Mouse (Mus musculus): ENCODE data around the gene Fkbp2.

Fkbp2 gene

DNA sequence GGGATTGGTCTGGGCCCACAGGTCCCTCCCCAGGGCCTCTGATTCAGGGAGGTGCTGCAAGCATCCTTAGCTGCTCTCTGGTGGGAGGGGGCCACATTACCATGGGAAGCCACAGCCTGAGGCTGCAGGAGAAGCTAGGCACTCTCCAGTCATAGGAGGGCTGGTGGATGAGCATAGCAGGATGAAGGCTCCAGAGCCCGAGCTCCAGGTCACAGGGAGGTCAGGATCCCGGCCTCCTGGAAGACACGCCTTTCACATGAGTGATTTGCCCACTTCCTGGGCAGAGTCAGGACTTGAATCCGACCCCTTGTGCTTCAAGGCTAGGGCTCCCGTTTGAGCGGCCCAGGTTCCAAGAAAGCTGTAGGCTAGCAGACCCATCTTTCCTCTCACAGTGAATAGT, 8.7 kb downstream of the Fkbp2 start:
- no peak for DNase-seq (ENCODE audit: low read depth)

DNA sequence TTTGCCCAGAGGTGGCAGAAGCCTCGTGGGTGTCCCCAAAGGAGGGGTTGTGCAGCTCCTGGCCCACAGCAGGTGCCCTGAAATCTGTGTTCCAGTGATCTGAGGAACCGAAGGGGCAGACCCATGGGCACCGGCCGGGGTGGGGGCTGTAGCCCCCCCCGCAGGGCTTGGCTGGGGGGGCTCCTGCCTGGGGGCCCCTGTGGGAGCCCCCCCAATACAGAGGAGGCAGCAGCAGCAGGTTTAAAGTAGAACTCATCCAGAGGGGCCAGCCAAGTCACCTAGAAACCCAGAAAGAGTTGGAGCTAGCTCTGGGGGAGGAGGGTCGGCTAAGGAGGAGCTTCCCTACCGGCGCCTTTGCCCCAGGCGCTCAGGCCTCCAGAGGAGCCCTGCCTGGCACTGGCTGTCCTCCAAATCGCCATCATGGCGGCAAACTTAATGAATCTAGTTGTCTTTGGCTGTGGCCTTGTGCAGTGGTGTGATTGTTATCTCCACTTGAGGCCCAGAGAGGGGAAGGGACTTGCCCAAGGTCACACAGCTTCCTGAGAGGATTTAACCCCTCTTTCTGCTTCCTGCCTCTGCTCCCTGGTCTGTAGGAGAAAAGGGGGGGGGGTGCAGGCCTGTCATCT, 9.7 kb downstream of the Fkbp2 start:
- peak; percentile 73 for DNase-seq (ENCODE audit: low read depth)

DNA sequence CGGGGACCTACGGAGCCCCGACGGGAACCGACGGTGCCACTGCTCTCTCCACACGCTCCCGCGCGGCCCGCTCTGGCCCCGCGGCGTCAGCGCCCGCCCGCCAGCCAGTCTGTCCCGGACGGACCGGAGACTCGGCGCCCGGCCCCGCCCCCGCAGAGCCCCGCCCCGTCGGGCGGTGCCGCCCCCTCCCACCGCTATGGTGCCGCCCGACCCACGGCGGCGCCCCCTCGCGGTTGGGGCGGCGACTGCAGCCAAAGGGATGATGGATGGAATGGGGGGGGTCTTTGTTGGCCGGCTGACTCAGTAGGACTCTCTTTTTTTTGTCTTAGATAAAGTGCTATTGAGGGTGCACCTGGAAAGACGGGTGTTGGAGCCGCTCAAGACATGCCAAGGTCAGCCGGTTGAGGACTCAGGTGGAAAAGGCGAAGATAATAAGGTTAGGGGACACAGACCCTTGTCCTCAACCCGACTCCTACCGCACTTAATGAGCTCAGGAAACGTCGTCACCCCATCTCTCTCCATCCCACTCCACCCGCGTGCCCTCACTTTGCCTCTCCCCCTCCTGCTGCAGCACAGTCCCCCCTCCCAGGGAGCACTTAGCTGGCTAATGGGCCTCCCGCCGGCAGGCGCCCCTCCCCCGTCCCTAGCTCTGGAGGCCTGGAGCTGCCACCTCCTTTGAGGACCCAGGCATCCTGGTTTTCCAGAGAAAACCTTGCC, 10.5 kb downstream of the Fkbp2 start:
- peak; percentile 89 for DNase-seq (ENCODE audit: low read depth)

GRCm38 (mm10) chr19:6969291-6969664, 11.0 kb downstream of the Fkbp2 start:
- no peak for DNase-seq (ENCODE audit: low read depth)

- DNase-seq (ENCODE audit: low read depth) = peak; percentile 55
Observed at GRCm38 (mm10) chr19:6968491-6969271, 11.6 kb downstream of the Fkbp2 start.

DNA sequence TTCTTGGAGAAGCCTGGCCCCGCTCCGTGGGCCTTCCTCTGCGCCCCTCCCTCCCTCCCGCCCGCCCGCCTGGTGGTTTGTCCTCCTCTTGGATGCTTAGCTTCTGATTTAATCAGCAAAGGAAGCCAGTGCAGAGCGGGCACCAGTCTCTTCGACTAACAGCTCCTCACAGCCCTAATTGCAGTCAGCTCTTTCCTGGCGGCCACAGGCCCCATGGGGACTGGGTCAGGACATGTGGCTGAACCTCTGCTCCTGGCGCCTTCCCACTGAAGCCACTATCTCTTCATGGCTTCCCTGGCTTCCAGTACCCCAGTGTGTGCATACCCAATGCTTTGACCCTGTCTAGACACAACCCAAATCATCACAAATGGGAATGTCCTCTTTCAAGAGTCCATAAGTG, 23.8 kb downstream of the Fkbp2 start:
- no peak for DNase-seq (ENCODE audit: low read depth)

DNA sequence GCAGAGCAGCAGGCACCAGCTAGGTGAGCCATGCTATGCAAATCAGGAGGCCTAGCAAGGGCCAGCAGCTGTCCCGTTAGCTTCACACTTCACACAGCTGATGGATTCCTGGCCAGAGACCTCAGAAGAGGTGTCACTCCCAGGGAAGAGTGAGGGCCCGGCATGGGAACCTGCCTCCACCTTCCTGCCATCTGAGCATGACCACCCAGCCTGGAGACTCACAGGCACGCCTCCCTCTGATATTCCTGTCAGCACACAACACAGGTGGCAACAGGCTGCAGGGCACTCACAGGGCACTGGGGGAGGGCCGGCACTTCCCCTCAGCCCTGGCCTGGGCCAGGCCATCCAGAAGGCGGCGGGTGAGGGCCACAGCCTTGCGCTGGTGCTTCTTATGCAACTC, 24.9 kb downstream of the Fkbp2 start:
- no peak for DNase-seq (ENCODE audit: low read depth)

GRCm38 (mm10) chr19:6954046-6954445, 26.3 kb downstream of the Fkbp2 start:
- DNase-seq (ENCODE audit: low read depth) = peak; percentile 55

DNA sequence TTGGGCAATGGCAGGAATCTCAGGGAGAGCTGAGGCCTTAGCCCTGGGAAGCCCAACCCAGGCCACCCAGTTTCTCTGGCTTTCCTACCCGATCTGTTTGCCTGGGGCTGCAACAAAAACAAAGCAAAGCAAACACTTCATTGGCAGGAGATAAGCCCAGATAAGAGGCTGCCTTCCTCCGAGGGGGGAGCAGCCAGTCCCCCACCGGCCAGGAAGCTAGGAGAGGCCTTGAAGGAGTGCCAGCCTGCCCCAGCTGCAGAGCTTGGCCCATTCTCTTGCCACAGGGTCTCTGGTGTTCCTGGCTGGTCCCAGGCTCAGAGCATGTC, 27.6 kb downstream of the Fkbp2 start:
- DNase-seq (ENCODE audit: low read depth) = peak; percentile 45

GRCm38 (mm10) chr19:6951994-6952711, 28.1 kb downstream of the Fkbp2 start:
- DNase-seq (ENCODE audit: low read depth) = peak; percentile 65

- peak; percentile 90 for DNase-seq (ENCODE audit: low read depth)
Observed at GRCm38 (mm10) chr19:6951381-6951968, 28.8 kb downstream of the Fkbp2 start.

- peak; percentile 71 for DNase-seq (ENCODE audit: low read depth)
Observed at GRCm38 (mm10) chr19:6950613-6951153, 29.6 kb downstream of the Fkbp2 start.

DNA sequence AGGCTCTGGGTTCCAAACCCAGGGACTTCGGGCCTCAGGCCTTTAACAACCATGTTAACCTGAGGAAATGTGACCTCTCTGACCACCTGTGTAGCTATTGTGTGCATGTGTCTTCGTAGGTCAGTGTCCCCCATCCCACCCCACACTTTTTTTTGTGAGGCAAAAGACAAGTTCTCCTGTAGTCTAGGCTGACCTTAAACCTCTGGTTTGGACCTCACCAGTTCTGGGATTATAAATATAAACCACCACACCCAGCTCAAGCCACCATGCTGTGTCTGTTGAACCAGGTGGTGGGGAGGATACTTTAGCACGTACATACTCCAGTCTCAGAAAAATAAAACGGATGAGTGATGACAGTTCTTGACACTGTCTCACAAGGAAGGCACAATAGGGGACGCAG, 30.4 kb downstream of the Fkbp2 start:
- DNase-seq (ENCODE audit: low read depth) = no peak

GRCm38 (mm10) chr19:6949532-6949931, 30.8 kb downstream of the Fkbp2 start:
- no peak for DNase-seq (ENCODE audit: low read depth)

DNA sequence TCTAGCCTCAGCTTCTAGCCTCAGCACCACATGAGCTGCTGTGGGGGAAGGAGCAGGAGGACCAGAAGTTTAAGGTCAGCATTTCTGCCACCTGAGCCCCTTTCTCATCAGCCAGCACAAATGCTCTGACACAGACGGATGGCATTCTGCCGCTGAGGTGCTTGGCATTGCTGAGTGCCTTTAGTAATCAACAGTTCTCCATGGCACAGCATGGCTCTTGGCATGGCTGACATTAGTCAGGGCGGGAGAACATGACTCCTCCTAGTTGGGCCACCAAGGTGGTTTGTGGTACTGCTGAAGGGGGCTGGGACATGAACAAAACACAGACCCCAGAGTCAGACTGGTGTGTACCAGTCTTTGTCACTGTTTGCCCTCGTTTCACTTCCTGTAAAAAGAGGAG, 32.1 kb downstream of the Fkbp2 start:
- no peak for DNase-seq (ENCODE audit: low read depth)

- no peak for DNase-seq (ENCODE audit: low read depth)
Observed at GRCm38 (mm10) chr19:6947742-6948141, 32.6 kb downstream of the Fkbp2 start.

GRCm38 (mm10) chr19:6943709-6944108, 36.6 kb downstream of the Fkbp2 start:
- DNase-seq (ENCODE audit: low read depth) = no peak

GRCm38 (mm10) chr19:6942764-6943163, 37.5 kb downstream of the Fkbp2 start:
- no peak for DNase-seq (ENCODE audit: low read depth)

DNA sequence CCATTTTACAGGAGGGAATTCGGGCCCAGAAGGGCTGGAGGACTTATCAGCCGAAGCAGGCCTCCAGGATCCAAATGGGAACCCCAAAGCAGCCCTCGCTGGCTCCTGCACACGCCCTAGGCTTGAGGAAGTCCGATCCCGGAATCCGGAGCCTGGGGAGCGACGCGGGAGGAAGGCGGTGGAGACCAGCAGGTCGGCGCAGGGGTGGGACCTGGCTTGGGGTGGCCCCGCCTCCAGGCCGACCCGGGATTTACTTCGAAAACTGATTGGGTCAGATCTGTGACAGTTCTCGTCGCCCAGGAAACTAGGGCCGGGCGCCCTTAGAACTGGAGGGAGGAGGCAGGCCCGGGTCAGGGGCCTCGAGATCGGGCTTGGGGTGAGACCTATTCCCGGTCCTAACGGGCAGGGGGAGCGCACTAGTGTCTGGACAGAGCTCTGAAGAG, 38.0 kb downstream of the Fkbp2 start, which contains the start of gene Gpr137:
Gpr137 (minus strand) TSS at position 232 of the 443 bp plus-strand sequence.
- DNase-seq (ENCODE audit: low read depth) = peak; percentile 94

- peak; percentile 97 for DNase-seq (ENCODE audit: low read depth)
Observed at GRCm38 (mm10) chr19:6941372-6942248, 38.7 kb downstream of the Fkbp2 start, which contains the start of gene Bad. Bad (plus strand) TSS chr19:6941861.

Measured in induced T-regulatory cell, adult 2 months (primary cell).